Mouse (Mus musculus) heart, embryonic 13.5 days (tissue): ENCODE data around the gene Tlk2. TPM values are rescaled to one million over a fixed set of nuclear protein-coding genes. Genes with fewer than 3 reads are reported as not detected.

Source experiments
- ATAC-seq: fragments of 200-750 bp; cut with Nextera tagmentation; 2 replicates; pipeline ENCODE4 v1.8.0; 2017; ENCODE audit warnings: moderate TSS enrichment; ENCODE audit not compliant: insufficient number of reproducible peaks, low FRiP score, low TSS enrichment; ENCODE audit errors: extremely low read depth
- H3K27ac ChIP-seq: fragments of 300-500 bp; sonication (generic); replicated peaks from 2 replicates; pipeline ENCODE4 v1.5.1; 2015; ENCODE audit warnings: moderate library complexity, mild to moderate bottlenecking, inconsistent platforms
- H3K27me3 ChIP-seq: fragments of 300-500 bp; sonication (generic); replicated peaks from 2 replicates; pipeline ENCODE4 v1.6.1; 2015; ENCODE audit warnings: mild to moderate bottlenecking, inconsistent platforms
- H3K36me3 ChIP-seq: fragments of 300-500 bp; sonication (generic); 2 replicates; pipeline ENCODE4 v1.6.1; 2015; ENCODE audit warnings: mild to moderate bottlenecking, inconsistent platforms
- H3K4me1 ChIP-seq: fragments of 300-500 bp; sonication (generic); 2 replicates; pipeline ENCODE4 v1.6.1; 2015; ENCODE audit warnings: inconsistent platforms
- H3K4me2 ChIP-seq: fragments of 300-500 bp; sonication (generic); 2 replicates; pipeline ENCODE4 v1.6.1; 2015; ENCODE audit warnings: inconsistent platforms, mild to moderate bottlenecking, moderate library complexity
- H3K4me3 ChIP-seq: fragments of 300-500 bp; sonication (generic); 2 replicates; pipeline ENCODE4 v1.5.1; 2015; ENCODE audit warnings: moderate library complexity, mild to moderate bottlenecking, inconsistent platforms
- H3K9ac ChIP-seq: fragments of 300-500 bp; sonication (generic); 2 replicates; pipeline ENCODE4 v1.6.1; 2015; ENCODE audit warnings: inconsistent platforms, mild to moderate bottlenecking, moderate library complexity
- H3K9me3 ChIP-seq: fragments of 300-500 bp; sonication (generic); 2 replicates; pipeline ENCODE4 v1.6.1; 2016; ENCODE audit warnings: inconsistent platforms
- WGBS: fragments of 180-500 bp; shearing (Covaris S2); methylation state at CpG from one replicate; pipeline ENCODE4 v1.1.7; 2015; ENCODE audit warnings: mixed read lengths; 5-methylcytosine and 5-hydroxymethylcytosine counted together
- polyA plus RNA-seq: library from polyadenylated mRNA; unstranded; fragments of >200 nt; fragmentation: Nextera tagmentation; extraction: Ambion mirVana; gene quantifications from 2 replicates; pipeline ENCODE4 v1.2.1, GENCODE M21; 2015

The Tlk2 gene
- polyA plus RNA-seq, 1 experiment from 2014 or later = 12.2 TPM

- no peaks in the 10 kb centered on the region for H3K27me3 ChIP-seq
- H3K9me3 ChIP-seq = no peaks in the 10 kb centered on the region
- H3K9ac ChIP-seq = no peak overlapping the region
- no peak overlapping the region for H3K4me3 ChIP-seq
- H3K36me3 ChIP-seq = peaks cover 81% of the 10 kb centered on the region
- 0 out of 2 replicates have a peak, but pooled peaks cover 6% of the 10 kb centered on the region for H3K4me1 ChIP-seq
- no peak for ATAC-seq
- H3K4me2 ChIP-seq = no peak overlapping the region
- no peak overlapping the region for H3K27ac ChIP-seq
Measured at GRCm38 (mm10) chr11:105264506-105264905, 85.9 kb downstream of the Tlk2 start.

GRCm38 (mm10) chr11:105264988-105265387 lies 86.4 kb downstream of the Tlk2 start:
- Histone ChIP-seq H3K4me3 (no peak overlapping the region), H3K9me3 (no peaks in the 10 kb centered on the region), H3K27ac (no peak overlapping the region), H3K9ac (no peak overlapping the region), H3K4me2 (no peak overlapping the region), H3K4me1 (peaks cover 9% of the 10 kb centered on the region; the same call in 1 of the 2 replicates), H3K27me3 (no peaks in the 10 kb centered on the region), H3K36me3 (peaks cover 79% of the 10 kb centered on the region)
- no peak for ATAC-seq
- WGBS = 84% methylated on average over 3 of the region's 3 CpGs

- no peak overlapping the region for H3K9ac ChIP-seq
- no peaks in the 10 kb centered on the region for H3K9me3 ChIP-seq
- H3K36me3 ChIP-seq = peaks cover 73% of the 10 kb centered on the region
- ATAC-seq = no peak
- no peak overlapping the region for H3K4me2 ChIP-seq
- H3K4me1 ChIP-seq = peaks cover 3% of the 10 kb centered on the region; the same call in 1 of the 2 replicates
- 17% methylated on average over 2 of the region's 2 CpGs for WGBS
- H3K27me3 ChIP-seq = no peaks in the 10 kb centered on the region
- H3K4me3 ChIP-seq = no peak overlapping the region
- no peak overlapping the region for H3K27ac ChIP-seq
Measured at GRCm38 (mm10) chr11:105270155-105270554, 91.5 kb downstream of the Tlk2 start.

DNA sequence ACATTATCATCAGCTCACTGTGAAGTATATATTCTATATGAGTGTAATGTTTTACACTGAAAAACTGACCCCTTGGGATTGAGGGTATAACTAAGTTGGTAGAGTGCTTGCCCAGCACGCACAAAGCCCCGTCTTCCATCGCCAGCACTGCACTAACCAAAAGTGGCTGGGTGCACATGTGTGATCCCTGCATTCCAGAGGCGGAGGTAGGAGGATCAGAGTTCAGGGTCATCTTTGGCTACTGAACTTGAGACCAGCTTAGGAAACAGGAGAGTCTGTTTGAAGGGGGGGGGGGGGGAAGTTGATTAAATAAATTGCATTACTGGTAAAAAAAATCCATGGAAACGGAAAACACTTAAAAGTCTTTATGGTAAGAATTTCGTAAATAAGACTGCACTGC lies 101.8 kb downstream of the Tlk2 start:
- no peak overlapping the region for H3K9ac ChIP-seq
- H3K27me3 ChIP-seq = no peaks in the 10 kb centered on the region
- ATAC-seq = no peak
- H3K4me2 ChIP-seq = no peak overlapping the region
- H3K9me3 ChIP-seq = no peaks in the 10 kb centered on the region
- whole genome bisulfite sequencing = 84% methylated on average over 6 of the region's 6 CpGs
- peaks cover 38% of the 10 kb centered on the region for H3K4me1 ChIP-seq
- H3K36me3 ChIP-seq = peaks cover 93% of the 10 kb centered on the region
- H3K4me3 ChIP-seq = no peak overlapping the region
- H3K27ac ChIP-seq = no peak overlapping the region

- Histone ChIP-seq H3K4me3 (no peak overlapping the region), H3K4me1 (peaks cover 46% of the 10 kb centered on the region), H3K9ac (no peak overlapping the region), H3K27me3 (no peaks in the 10 kb centered on the region), H3K9me3 (no peaks in the 10 kb centered on the region), H3K4me2 (no peak overlapping the region), H3K27ac (peak overlapping the region; percentile 77; the same call in 1 of the 2 replicates), H3K36me3 (peaks cover 91% of the 10 kb centered on the region)
- ATAC-seq = no peak
- WGBS = 84% methylated on average over 7 of the region's 7 CpGs
Measured at GRCm38 (mm10) chr11:105281291-105281690, 102.7 kb downstream of the Tlk2 start.

- Histone ChIP-seq H3K9me3 (no peaks in the 10 kb centered on the region), H3K36me3 (peaks cover 91% of the 10 kb centered on the region), H3K4me1 (peaks cover 47% of the 10 kb centered on the region), H3K27ac (peak overlapping the region; percentile 77), H3K4me2 (no peak overlapping the region), H3K9ac (no peak overlapping the region), H3K4me3 (no peak overlapping the region), H3K27me3 (no peaks in the 10 kb centered on the region)
- 72% methylated on average over 12 of the region's 12 CpGs for WGBS
- no peak for ATAC-seq
Measured at GRCm38 (mm10) chr11:105281763-105282459, 103.3 kb downstream of the Tlk2 start.

DNA sequence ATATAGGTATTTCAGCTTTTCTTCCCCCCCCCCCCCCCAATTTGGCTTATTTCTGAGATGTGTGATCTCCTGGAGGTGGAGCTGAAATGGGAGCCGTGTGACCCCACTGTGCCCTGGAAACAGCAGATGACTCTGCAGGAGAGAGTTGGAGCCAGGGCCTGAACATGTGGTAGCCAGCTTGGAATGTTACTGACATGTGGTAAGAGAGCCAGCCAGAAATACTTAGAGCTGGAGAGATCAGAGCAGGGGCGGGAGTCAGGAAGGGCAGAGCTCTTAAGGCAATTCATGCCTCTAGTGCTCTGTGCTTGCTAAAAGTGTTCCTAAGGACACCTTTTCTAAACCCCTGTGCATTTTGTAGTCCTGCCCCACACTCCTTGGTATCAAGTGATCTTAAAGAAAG lies 103.9 kb downstream of the Tlk2 start:
- H3K4me1 ChIP-seq = peaks cover 47% of the 10 kb centered on the region
- H3K9me3 ChIP-seq = no peaks in the 10 kb centered on the region
- 0 out of 2 replicates have a peak overlapping the region, but pooled peaks have one; percentile 0 for H3K4me2 ChIP-seq
- ATAC-seq = no peak
- peaks cover 91% of the 10 kb centered on the region for H3K36me3 ChIP-seq
- 20% methylated on average over 2 of the region's 2 CpGs for WGBS
- no peak overlapping the region for H3K9ac ChIP-seq
- no peak overlapping the region for H3K4me3 ChIP-seq
- H3K27me3 ChIP-seq = no peaks in the 10 kb centered on the region
- peak overlapping the region; percentile 77 for H3K27ac ChIP-seq

GRCm38 (mm10) chr11:105283016-105283415 lies 104.4 kb downstream of the Tlk2 start:
- ATAC-seq = no peak
- Histone ChIP-seq H3K4me3 (no peak overlapping the region), H3K9ac (no peak overlapping the region), H3K27me3 (no peaks in the 10 kb centered on the region), H3K4me1 (peaks cover 47% of the 10 kb centered on the region), H3K36me3 (peaks cover 91% of the 10 kb centered on the region), H3K27ac (peak overlapping the region; percentile 77), H3K9me3 (no peaks in the 10 kb centered on the region), H3K4me2 (0 out of 2 replicates have a peak overlapping the region, but pooled peaks have one; percentile 0)
- WGBS = 80% methylated on average over 9 of the region's 9 CpGs

- Histone ChIP-seq H3K9me3 (no peaks in the 10 kb centered on the region), H3K4me1 (peaks cover 62% of the 10 kb centered on the region), H3K4me3 (no peak overlapping the region), H3K27me3 (no peaks in the 10 kb centered on the region), H3K27ac (peak overlapping the region; percentile 65), H3K9ac (0 out of 2 replicates have a peak overlapping the region, but pooled peaks have one; percentile 37), H3K4me2 (no peak overlapping the region), H3K36me3 (peaks cover 78% of the 10 kb centered on the region)
- 48% methylated on average over 3 of the region's 3 CpGs for WGBS
- no peak for ATAC-seq
Measured at GRCm38 (mm10) chr11:105285720-105286119, 107.1 kb downstream of the Tlk2 start.

- H3K9me3 ChIP-seq = no peaks in the 10 kb centered on the region
- peaks cover 45% of the 10 kb centered on the region for H3K36me3 ChIP-seq
- H3K27ac ChIP-seq = no peak overlapping the region
- 23% methylated on average over 3 of the region's 3 CpGs for WGBS
- H3K27me3 ChIP-seq = peaks cover 13% of the 10 kb centered on the region; the same call in 1 of the 2 replicates
- H3K4me1 ChIP-seq = peaks cover 66% of the 10 kb centered on the region
- ATAC-seq = no peak
- H3K4me3 ChIP-seq = no peak overlapping the region
- no peak overlapping the region for H3K9ac ChIP-seq
- no peak overlapping the region for H3K4me2 ChIP-seq
Measured at GRCm38 (mm10) chr11:105289403-105289802, 110.8 kb downstream of the Tlk2 start.

GRCm38 (mm10) chr11:105291681-105292123 lies 113.1 kb downstream of the Tlk2 start:
- Histone ChIP-seq H3K9ac (peak overlapping the region; percentile 87), H3K4me2 (peak overlapping the region; percentile 95), H3K27ac (peak overlapping the region; percentile 89), H3K27me3 (peaks cover 13% of the 10 kb centered on the region; the same call in 1 of the 2 replicates), H3K4me3 (peak overlapping the region; percentile 72), H3K36me3 (peaks cover 29% of the 10 kb centered on the region), H3K4me1 (peaks cover 52% of the 10 kb centered on the region), H3K9me3 (no peaks in the 10 kb centered on the region)
- WGBS = 9% methylated on average over 10 of the region's 10 CpGs
- ATAC-seq = no peak
